Mouse (Mus musculus) adrenal gland, postnatal 36 days (tissue): Measurements from ENCODE around the gene Pex1. TPM values are rescaled to one million over a fixed set of nuclear protein-coding genes. Genes with fewer than 3 reads are reported as not detected.
A peak's percentile ranks its signal among the peaks of the same experiment; 100 is the strongest.
"Not testable (repeated sequence)": the region's sequence is repeated elsewhere in the genome, so short reads cannot be mapped to it uniquely, and the experiment has no call there.

Experiments
- DNase-seq, 2 experiments: peaks; one replicate each; pipeline ENCODE4 v3.0.0; 2021; ENCODE audit warnings: mixed read lengths in 1 of 2
- microRNA-seq: library from miRNA; unstranded; fragments of <30 nt; microRNA quantifications from one replicate; pipeline ENCODE4 v1.2.0, GENCODE M21; 2021
- total RNA-seq, 2 experiments: library from RNA; stranded (reverse); gene quantifications; 2 replicates each; pipeline ENCODE4 v1.2.3; 2021

The Pex1 gene
- total RNA-seq, 2 experiments from 2014 or later: 21.7 to 45.7 TPM

GRCm38 (mm10) chr5:3644621-3645020 is 48.8 kb downstream of the Pex1 start:
- DNase-seq: no peak

GRCm38 (mm10) chr5:3645326-3645725 is 49.5 kb downstream of the Pex1 start:
- no peak for DNase-seq

- no peak for DNase-seq
Measured at GRCm38 (mm10) chr5:3646539-3646938, 50.7 kb downstream of the Pex1 start.

GRCm38 (mm10) chr5:3646991-3647707 is 51.3 kb downstream of the Pex1 start:
- peak; percentile 75 to 78 for DNase-seq

GRCm38 (mm10) chr5:3647708-3648121 is 51.8 kb downstream of the Pex1 start:
- DNase-seq: peak; percentile 92 to 94

GRCm38 (mm10) chr5:3648206-3648848 is 52.5 kb downstream of the Pex1 start:
- no peak for DNase-seq

- DNase-seq: no peak
Measured at GRCm38 (mm10) chr5:3648849-3649210, 53.0 kb downstream of the Pex1 start.

- no peak for DNase-seq
Measured at GRCm38 (mm10) chr5:3650881-3651280, 55.0 kb downstream of the Pex1 start, which contains the start of gene Tmbim7. TSS of gene Tmbim7 (plus strand) at chr5:3651181.

- DNase-seq: no peak
Measured at GRCm38 (mm10) chr5:3651621-3652020, 55.8 kb downstream of the Pex1 start.

GRCm38 (mm10) chr5:3652903-3653575 is 57.2 kb downstream of the Pex1 start:
- DNase-seq: not testable (repeated sequence)

- no peak for DNase-seq
Measured at GRCm38 (mm10) chr5:3653801-3654200, 57.9 kb downstream of the Pex1 start.

- DNase-seq: no peak
Measured at GRCm38 (mm10) chr5:3657085-3657484, 61.2 kb downstream of the Pex1 start, which contains the start of gene Gatad1. TSS of gene Gatad1 (minus strand) at chr5:3657185.

GRCm38 (mm10) chr5:3665225-3665624 is 69.4 kb downstream of the Pex1 start:
- DNase-seq: no peak

- DNase-seq: no peak
Measured at GRCm38 (mm10) chr5:3666585-3666984, 70.7 kb downstream of the Pex1 start.

- no peak for DNase-seq
Measured at GRCm38 (mm10) chr5:3669938-3670554, 74.2 kb downstream of the Pex1 start.

Small RNA genes lying within 50 kb of the gene (microRNA-seq; reads per million reads assigned to microRNA genes)
- gene Gm26238: not detected

Other genes starting within 250 kb of the Pex1 start
- 10 to 100 TPM; 23.3 to 30.9 TPM for gene Fam133b, start 52.2 kb upstream of the Pex1 start, total RNA-seq
- 1 to 10 TPM; 1.5 to 2.4 TPM for gene 1700109H08Rik, start 24.5 kb upstream of the Pex1 start, total RNA-seq
- gene Rbm48, start 519 bp downstream of the Pex1 start, total RNA-seq: 1 to 10 TPM; 8.1 to 9.4 TPM
- not detected for gene Tmbim7, start 55.1 kb downstream of the Pex1 start, total RNA-seq
- 100 to 1,000 TPM; 141 to 152 TPM for gene Gatad1, start 61.1 kb downstream of the Pex1 start, total RNA-seq
- 10 to 100 TPM; 70.4 to 88.3 TPM for gene Ankib1, start 206.9 kb downstream of the Pex1 start, total RNA-seq
- gene Krit1, start 207.1 kb downstream of the Pex1 start, total RNA-seq: 10 to 100 TPM; 50.5 to 50.6 TPM
- under 1 TPM in 1 of 2 experiments, not detected in 1; 0.10 TPM for gene Lrrd1, start 249.1 kb downstream of the Pex1 start, total RNA-seq